Mouse (Mus musculus) midbrain, embryonic 14.5 days (tissue): ENCODE measurements at regions not wholly inside any gene's neighbourhood (a gene's known extent, or its start where the extent isn't known, plus 50 kb on each side); places are given as distances from the start of the nearest gene placed in this dataset.
"Not testable (repeated sequence)": the region's sequence is repeated elsewhere in the genome, so short reads cannot be mapped to it uniquely, and the experiment has no call there.

Experiments
- ATAC-seq: fragments of 200-750 bp; cut with Nextera tagmentation; 2 replicates; pipeline ENCODE4 v1.8.0; 2017; ENCODE audit warnings: moderate number of reproducible peaks, moderate library complexity; ENCODE audit not compliant: low FRiP score, low TSS enrichment
- DNase-seq: peaks from one replicate; pipeline ENCODE4 v3.0.0-alpha.2; 2015
- H3K27ac ChIP-seq: fragments of 300-500 bp; sonication (generic); replicated peaks from 2 replicates; pipeline ENCODE4 v1.5.1; 2014; ENCODE audit warnings: mild to moderate bottlenecking, low read depth, low read length, moderate library complexity
- H3K27me3 ChIP-seq: fragments of 300-500 bp; sonication (generic); 2 replicates; pipeline ENCODE4 v1.6.1; 2014; ENCODE audit warnings: low read length, control low read depth, mixed read lengths; ENCODE audit not compliant: control insufficient read depth, insufficient read depth
- H3K36me3 ChIP-seq: fragments of 300-500 bp; sonication (generic); 2 replicates; pipeline ENCODE4 v1.6.1; 2014; ENCODE audit warnings: low read length, control low read depth; ENCODE audit not compliant: control insufficient read depth, insufficient read depth
- H3K4me1 ChIP-seq: fragments of 300-500 bp; sonication (generic); 2 replicates; pipeline ENCODE4 v1.6.1; 2014; ENCODE audit warnings: mild to moderate bottlenecking, antibody characterized with exemption, low read length, control low read depth; ENCODE audit not compliant: control insufficient read depth, insufficient read depth
- H3K4me2 ChIP-seq: fragments of 300-500 bp; sonication (generic); 2 replicates; pipeline ENCODE4 v1.6.1; 2014; ENCODE audit warnings: mild to moderate bottlenecking, low read length, moderate library complexity
- H3K4me3 ChIP-seq: fragments of 300-500 bp; sonication (generic); replicated peaks from 2 replicates; pipeline ENCODE4 v1.5.1; 2014; ENCODE audit warnings: low read depth, low read length
- H3K9ac ChIP-seq: fragments of 300-500 bp; sonication (generic); replicated peaks from 2 replicates; pipeline ENCODE4 v1.6.1; 2014; ENCODE audit warnings: mild to moderate bottlenecking, low read length, moderate library complexity
- H3K9me3 ChIP-seq: fragments of 300-500 bp; sonication (generic); 2 replicates; pipeline ENCODE4 v1.6.1; 2016; ENCODE audit warnings: low read length, control low read depth, mixed read lengths; ENCODE audit not compliant: control insufficient read depth
- WGBS: fragments of 180-500 bp; shearing (Covaris S2); extraction: QIAGEN DNeasy Blood & Tissue Kit; methylation state at CpG from one replicate; pipeline ENCODE4 v1.1.7; 2014; 5-methylcytosine and 5-hydroxymethylcytosine counted together

DNA sequence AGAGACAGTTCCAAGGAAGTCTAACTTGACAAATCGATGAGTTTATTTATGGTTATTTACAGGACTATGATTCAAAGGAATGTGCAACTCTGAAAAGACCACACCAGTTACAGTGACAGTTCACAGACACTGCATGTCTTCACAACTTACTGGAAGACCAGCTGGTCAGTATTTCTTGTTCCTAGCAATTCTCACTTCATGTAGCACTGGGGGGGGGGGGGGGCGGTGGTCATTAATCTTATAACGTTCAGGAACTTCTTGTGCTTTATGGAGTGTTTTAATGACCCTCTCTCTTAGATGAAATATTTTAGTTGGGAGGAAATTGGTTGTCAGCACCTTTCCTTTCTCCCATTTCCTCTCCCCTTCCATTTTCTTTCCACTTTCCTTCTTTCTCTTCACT, 1752.1 kb upstream of the Cntnap5a start:
- DNase-seq (no peak), ATAC-seq (no peak)
- WGBS: 84% methylated on average over 3 of the region's 3 CpGs
- H3K27me3 ChIP-seq: no peaks in the 10 kb centered on the region
- no peaks in the 10 kb centered on the region for H3K36me3 ChIP-seq
- no peaks in the 10 kb centered on the region for H3K9me3 ChIP-seq
- H3K4me1 ChIP-seq: no peaks in the 10 kb centered on the region
- no peak overlapping the region for H3K4me2 ChIP-seq
- H3K4me3 ChIP-seq: no peak overlapping the region
- H3K27ac ChIP-seq: no peak overlapping the region
- no peak overlapping the region for H3K9ac ChIP-seq

DNA sequence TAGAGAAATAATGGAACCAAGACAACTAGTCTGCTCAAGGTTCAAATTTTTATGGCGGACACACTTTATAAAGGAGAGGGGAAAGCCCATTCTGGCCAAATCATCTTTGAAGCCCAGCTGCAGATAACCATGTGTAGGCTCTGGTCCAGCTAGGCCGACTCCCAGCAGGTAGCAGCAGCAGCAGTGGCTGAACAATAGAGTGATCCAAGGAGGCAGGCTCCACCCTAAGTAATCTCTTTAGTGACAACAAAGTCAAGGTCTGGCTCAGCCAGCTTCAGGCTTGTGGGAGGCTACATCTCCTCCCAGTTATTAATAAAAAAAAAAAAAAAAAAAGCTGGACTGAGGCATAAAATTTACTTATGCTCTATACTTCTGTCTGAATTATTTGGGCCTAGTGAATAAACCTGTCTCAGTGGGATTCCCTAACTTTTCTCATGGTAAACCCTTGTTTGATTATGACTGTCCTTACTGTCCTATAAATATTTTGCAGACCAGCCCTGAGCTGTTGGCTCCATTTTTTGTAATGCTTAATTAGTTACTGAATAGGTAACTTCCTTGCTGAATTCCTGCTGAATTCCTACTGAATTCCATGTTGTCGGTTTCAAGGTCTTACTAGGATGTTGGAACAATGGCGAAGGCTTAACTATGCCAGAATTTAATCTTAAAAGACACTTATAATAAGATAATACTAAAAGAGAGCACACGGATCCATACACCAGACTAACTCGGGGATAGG, 1726.4 kb upstream of the Cntnap5a start:
- H3K4me2 ChIP-seq: no peak overlapping the region
- H3K4me1 ChIP-seq: no peaks in the 10 kb centered on the region
- H3K4me3 ChIP-seq: no peak overlapping the region
- no peaks in the 10 kb centered on the region for H3K27me3 ChIP-seq
- ATAC-seq (no peak), DNase-seq (no peak)
- no peaks in the 10 kb centered on the region for H3K9me3 ChIP-seq
- no peaks in the 10 kb centered on the region for H3K36me3 ChIP-seq
- H3K9ac ChIP-seq: no peak overlapping the region
- WGBS: 80% methylated on average over 6 of the region's 6 CpGs
- no peak overlapping the region for H3K27ac ChIP-seq

DNA sequence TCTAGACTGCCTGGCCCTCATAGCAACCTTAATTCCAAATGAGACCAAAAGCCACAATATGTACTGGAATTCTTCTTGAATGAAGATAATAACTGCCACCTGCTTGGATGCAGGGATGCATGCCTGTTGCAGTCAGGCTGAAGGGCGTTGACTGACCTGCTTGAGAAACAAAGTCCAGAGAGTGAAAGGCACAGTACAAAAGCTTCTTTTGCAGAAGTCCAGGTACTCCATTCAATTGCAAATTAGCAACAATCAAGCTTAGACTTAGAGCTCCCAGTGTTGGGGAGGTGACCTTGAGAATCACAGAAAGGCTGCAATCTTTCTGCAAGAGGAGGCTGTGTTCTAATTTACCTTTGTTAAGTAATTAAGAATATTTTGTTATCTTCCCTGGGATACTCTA, 1725.3 kb upstream of the Cntnap5a start:
- DNase-seq, ATAC-seq, H3K4me3 ChIP-seq, H3K9ac ChIP-seq, H3K4me1 ChIP-seq, H3K36me3 ChIP-seq, H3K27ac ChIP-seq, H3K4me2 ChIP-seq, H3K9me3 ChIP-seq, H3K27me3 ChIP-seq: not testable (repeated sequence)
- 62% methylated on average over 1 of the region's 1 CpGs for WGBS

DNA sequence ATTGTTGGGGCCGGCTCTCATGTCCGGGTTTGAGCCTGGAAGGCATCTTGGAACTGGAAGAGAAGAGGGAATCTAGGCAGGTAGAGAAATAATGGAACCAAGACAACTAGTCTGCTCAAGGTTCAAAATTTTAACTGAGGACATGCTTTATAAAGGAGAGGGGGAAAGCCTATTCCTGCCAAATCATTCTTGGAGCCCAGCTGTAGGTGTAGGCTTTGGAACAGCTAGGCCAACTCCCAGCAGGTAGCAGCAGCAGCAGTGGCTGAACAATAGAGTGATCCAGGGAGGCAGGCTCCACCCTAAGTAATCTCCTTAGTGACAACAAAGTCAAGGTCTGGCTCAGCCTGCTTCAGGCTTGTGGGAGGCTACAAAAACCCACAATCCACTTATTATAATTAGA, 1720.6 kb upstream of the Cntnap5a start:
- 36% methylated on average over 2 of the region's 2 CpGs for WGBS
- H3K9me3 ChIP-seq, H3K4me1 ChIP-seq, H3K4me2 ChIP-seq, H3K27ac ChIP-seq, DNase-seq, ATAC-seq, H3K4me3 ChIP-seq, H3K27me3 ChIP-seq, H3K9ac ChIP-seq, H3K36me3 ChIP-seq: not testable (repeated sequence)

DNA sequence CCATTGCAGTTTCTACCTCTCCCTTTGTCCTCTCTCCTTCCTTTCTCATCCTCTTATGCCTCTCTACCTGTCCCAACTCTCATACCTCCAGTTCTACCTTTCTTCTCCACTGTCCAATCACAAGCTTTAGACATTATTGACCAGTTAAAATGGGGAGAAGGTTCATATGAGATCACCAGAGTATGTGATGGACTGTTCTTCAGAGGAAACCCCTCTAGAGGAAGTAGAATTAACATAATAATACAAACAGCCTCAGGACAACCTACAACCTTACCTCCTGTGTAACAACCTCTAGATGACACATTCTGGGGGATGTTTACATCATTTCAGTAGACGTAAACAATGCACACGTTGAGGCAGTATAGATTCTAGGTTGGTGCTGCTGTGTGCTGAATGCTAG, 1720.1 kb upstream of the Cntnap5a start:
- H3K9ac ChIP-seq: no peak overlapping the region
- no peak overlapping the region for H3K4me3 ChIP-seq
- no peak for ATAC-seq
- 66% methylated on average over 2 of the region's 2 CpGs for WGBS
- H3K4me1 ChIP-seq: no peaks in the 10 kb centered on the region
- H3K4me2 ChIP-seq: no peak overlapping the region
- H3K27ac ChIP-seq: no peak overlapping the region
- H3K27me3 ChIP-seq: no peaks in the 10 kb centered on the region
- H3K9me3 ChIP-seq: no peaks in the 10 kb centered on the region
- DNase-seq: no peak
- H3K36me3 ChIP-seq: no peaks in the 10 kb centered on the region

DNA sequence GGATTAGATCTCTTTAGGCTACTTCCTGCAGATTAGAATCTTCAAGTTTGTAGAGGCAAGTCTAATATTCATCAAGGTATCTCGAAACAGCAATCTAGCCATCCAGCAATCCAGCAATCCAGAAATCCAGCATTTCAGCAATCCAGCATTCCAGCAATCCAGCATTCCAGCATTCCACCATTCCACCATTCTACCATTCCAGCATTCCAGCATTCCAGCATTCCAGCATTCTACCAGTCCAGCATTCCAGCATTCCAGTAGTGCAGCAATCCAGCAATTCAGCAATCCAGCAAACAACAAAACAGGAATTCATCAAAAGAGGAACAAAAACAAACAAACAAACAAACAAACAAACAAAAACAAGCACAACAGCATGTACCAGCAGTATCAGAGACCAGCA, 1713.9 kb upstream of the Cntnap5a start:
- Histone ChIP-seq H3K4me3 (no peak overlapping the region), H3K9me3 (no peaks in the 10 kb centered on the region), H3K27ac (no peak overlapping the region), H3K27me3 (no peaks in the 10 kb centered on the region), H3K4me1 (no peaks in the 10 kb centered on the region), H3K4me2 (no peak overlapping the region), H3K9ac (no peak overlapping the region), H3K36me3 (no peaks in the 10 kb centered on the region)
- WGBS: 79% methylated on average over 1 of the region's 1 CpGs
- ATAC-seq (no peak), DNase-seq (no peak)

DNA sequence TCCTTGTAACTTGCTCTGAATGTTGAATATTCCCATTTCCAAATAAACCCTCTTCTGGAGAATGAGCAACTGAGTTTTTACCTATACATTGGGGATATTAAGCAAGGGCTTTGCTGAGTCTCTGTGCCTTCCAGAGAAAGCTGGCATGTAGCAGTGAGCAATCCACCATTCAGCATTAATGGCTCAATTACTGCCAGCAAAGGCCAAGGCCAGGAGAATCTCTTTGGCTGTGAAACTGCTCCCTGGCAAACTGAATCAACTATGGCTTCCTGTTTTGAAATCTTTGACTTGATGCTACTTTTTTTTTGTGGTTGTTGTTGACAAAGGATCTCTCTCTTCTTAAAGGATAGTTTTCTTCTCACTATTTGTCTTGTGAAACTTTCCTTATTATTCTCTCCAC, 1704.4 kb upstream of the Cntnap5a start:
- ATAC-seq: no peak
- H3K4me1 ChIP-seq: no peaks in the 10 kb centered on the region
- H3K9me3 ChIP-seq: no peaks in the 10 kb centered on the region
- H3K36me3 ChIP-seq: no peaks in the 10 kb centered on the region
- no peak overlapping the region for H3K4me2 ChIP-seq
- DNase-seq: no peak
- H3K27me3 ChIP-seq: no peaks in the 10 kb centered on the region
- no peak overlapping the region for H3K27ac ChIP-seq
- no peak overlapping the region for H3K9ac ChIP-seq
- H3K4me3 ChIP-seq: no peak overlapping the region

DNA sequence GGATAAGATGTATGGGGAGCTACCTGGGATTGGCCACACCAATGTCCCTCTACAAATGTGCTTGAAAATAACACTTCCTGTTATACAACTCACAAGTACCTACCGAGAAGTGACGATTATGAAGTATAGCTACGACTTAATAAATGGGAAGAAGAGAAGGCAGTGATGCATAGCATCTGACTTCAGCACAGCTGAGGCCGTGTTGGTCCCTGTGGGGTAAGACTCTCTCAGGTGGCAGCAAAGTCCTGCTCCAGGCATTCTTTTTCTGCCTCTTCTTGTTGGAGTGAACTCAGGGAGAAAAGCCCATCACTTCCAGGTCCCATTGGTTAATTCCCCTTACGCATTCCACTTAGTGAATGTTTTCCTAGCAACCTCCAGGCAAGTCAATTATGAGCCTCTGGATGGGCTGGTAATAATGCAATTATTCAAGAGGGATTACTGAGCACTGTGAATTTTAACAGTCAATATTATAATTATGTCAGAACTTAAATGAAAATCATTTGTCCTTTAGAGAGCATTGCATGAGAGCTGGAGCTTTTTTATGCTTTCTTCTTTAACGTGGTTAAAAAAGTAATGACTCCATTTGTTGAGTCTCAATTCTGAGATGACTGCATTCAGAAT, 1694.8 kb upstream of the Cntnap5a start:
- Histone ChIP-seq H3K4me3 (no peak overlapping the region), H3K4me1 (no peaks in the 10 kb centered on the region), H3K27ac (no peak overlapping the region), H3K4me2 (no peak overlapping the region), H3K9ac (no peak overlapping the region), H3K9me3 (no peaks in the 10 kb centered on the region), H3K27me3 (no peaks in the 10 kb centered on the region), H3K36me3 (no peaks in the 10 kb centered on the region)
- no peak for ATAC-seq
- 59% methylated on average over 6 of the region's 6 CpGs for WGBS
- peak; percentile 28 for DNase-seq

DNA sequence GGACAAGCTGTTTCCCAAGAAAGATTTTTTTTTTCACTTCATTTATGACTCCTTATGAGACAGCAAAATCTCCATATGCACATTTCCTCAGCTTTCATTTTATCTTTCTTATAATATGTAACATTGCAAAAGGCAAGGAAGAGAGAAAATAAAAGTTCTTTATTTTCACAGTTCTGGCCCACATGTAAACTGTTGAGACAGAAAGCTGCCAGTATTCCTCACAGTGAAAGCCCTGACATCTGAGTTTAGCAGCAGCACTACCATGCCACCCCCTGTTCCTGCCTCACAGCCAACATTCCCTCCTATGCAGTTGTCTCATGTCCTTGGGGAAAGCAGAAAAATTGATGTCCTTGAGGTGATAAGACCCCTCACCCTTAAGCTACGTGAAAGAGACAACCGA, 1692.1 kb upstream of the Cntnap5a start:
- no peak for DNase-seq
- Histone ChIP-seq H3K4me2 (no peak overlapping the region), H3K4me1 (no peaks in the 10 kb centered on the region), H3K36me3 (no peaks in the 10 kb centered on the region), H3K9ac (no peak overlapping the region), H3K27me3 (no peaks in the 10 kb centered on the region), H3K27ac (no peak overlapping the region), H3K4me3 (no peak overlapping the region), H3K9me3 (no peaks in the 10 kb centered on the region)
- WGBS: 87% methylated on average over 2 of the region's 2 CpGs
- ATAC-seq: no peak
